11 mouse cellular contexts compared by ENCODE assay signal in the genomic region with DNA sequence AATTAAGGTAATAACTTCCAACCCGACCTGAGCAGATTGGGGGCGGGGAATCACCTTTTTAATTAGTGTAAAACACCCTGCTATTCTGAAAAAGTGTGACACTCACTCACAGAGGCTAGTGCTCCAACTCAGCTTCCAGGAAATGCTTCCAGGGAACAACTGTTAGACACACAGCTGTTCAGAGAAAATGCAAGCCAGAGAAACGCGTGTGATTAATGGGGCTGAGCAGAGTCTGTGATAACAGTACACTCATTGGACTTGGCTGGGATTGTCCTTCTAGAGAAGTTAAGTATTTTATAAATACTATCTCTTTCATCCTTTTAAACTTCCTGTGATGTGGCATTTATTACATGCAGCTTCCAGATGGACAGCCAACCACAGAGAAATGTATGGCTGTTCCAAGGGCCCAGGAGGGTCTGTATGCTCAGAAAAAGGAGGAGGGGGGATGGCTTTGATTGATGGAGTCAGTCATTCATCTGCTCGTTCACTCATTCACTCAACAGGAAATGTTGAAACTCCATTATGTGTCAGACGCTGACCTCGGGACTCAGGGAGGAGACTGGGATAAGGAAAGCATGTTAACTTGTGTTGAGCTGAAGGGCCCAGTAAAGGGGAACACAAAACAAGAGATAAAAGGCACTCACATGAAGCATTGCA.
A peak's percentile ranks its signal among the peaks of the same experiment; 100 is the strongest.
DNase-seq lines count a peak whose midpoint lies in the region; ATAC-seq and TF ChIP-seq lines count a peak whose summit lies in the region.
"Had no signal": no experiment of that assay in that cellular context is flagged by ENCODE, and none has a peak within 500 bp of the region (broad histone marks: within the 10 kb centered on the region; RNA-seq: fewer than 3 reads in every experiment).

No protein-coding gene starts in this region.

- no peaks in the 10 kb centered on the region for H3K36me3 ChIP-seq in embryonic facial prominence, embryonic 14.5 days (ENCODE audit: control insufficient read depth, insufficient read depth, low read length)
- H3K36me3 ChIP-seq in embryonic facial prominence, embryonic 10.5 days (replicated peaks): no peaks in the 10 kb centered on the region
- no peaks in the 10 kb centered on the region for H3K36me3 ChIP-seq in kidney, embryonic 16.5 days (ENCODE audit: insufficient read depth, low read length)
- H3K36me3 ChIP-seq: neural tube, embryonic 12.5 days had no signal

- no peak for TF ChIP-seq POLR2A in lung, adult 2 months (IDR thresholded peaks at IDR 0.05; ENCODE audit: borderline replicate concordance, extremely low read depth, low read depth, low read length)

- no peak overlapping the region for H3K4me3 ChIP-seq in embryonic facial prominence, embryonic 14.5 days (ENCODE audit: low read depth, low read length)
- H3K4me3 ChIP-seq in embryonic facial prominence, embryonic 10.5 days: no peak overlapping the region
- no peak overlapping the region for H3K4me3 ChIP-seq in lung, adult 2 months (replicated peaks; ENCODE audit: extremely low read depth, low read depth, low read length)
- H3K4me3 ChIP-seq in kidney, embryonic 16.5 days (ENCODE audit: low read length): no peak overlapping the region
- H3K4me3 ChIP-seq: neural tube, embryonic 12.5 days had no signal

- ATAC-seq in embryonic facial prominence, embryonic 14.5 days (ENCODE audit: low read depth): 0 out of 2 replicates have a peak, but pooled peaks have one; percentile 60
- ATAC-seq in kidney, embryonic 16.5 days (ENCODE audit: low FRiP score, low TSS enrichment): peak; percentile 52; the same call in 1 of the 2 replicates

- no peak overlapping the region for H3K27ac ChIP-seq in embryonic facial prominence, embryonic 14.5 days (replicated peaks; ENCODE audit: low read depth, low read length)
- H3K27ac ChIP-seq in embryonic facial prominence, embryonic 10.5 days (replicated peaks): no peak overlapping the region
- no peak overlapping the region for H3K27ac ChIP-seq in kidney, embryonic 16.5 days (ENCODE audit: low read length)
- H3K27ac ChIP-seq: macrophage; neural tube, embryonic 12.5 days had no signal

- TF ChIP-seq CTCF in lung, adult 2 months (IDR thresholded peaks at IDR 0.05; ENCODE audit: insufficient read depth, low read length): no peak

- no peaks in the 10 kb centered on the region for H3K9me3 ChIP-seq in embryonic facial prominence, embryonic 14.5 days (ENCODE audit: control insufficient read depth, low read length)
- H3K9me3 ChIP-seq in embryonic facial prominence, embryonic 10.5 days: no peaks in the 10 kb centered on the region
- H3K9me3 ChIP-seq in kidney, embryonic 16.5 days (ENCODE audit: low read length): no peaks in the 10 kb centered on the region
- H3K9me3 ChIP-seq: neural tube, embryonic 12.5 days had no signal

- no peaks in the 10 kb centered on the region for H3K27me3 ChIP-seq in embryonic facial prominence, embryonic 14.5 days (replicated peaks; ENCODE audit: control insufficient read depth, insufficient read depth, low read length)
- H3K27me3 ChIP-seq in embryonic facial prominence, embryonic 10.5 days (replicated peaks; ENCODE audit: low read depth, poor library complexity, severe bottlenecking): no peaks in the 10 kb centered on the region
- H3K27me3 ChIP-seq in kidney, embryonic 16.5 days (ENCODE audit: insufficient read depth, low read length): no peaks in the 10 kb centered on the region
- H3K27me3 ChIP-seq: neural tube, embryonic 12.5 days had no signal

- peaks cover 26% of the 10 kb centered on the region for H3K4me1 ChIP-seq in embryonic facial prominence, embryonic 14.5 days (ENCODE audit: control insufficient read depth, insufficient read depth, low read length)
- peaks cover 29% of the 10 kb centered on the region for H3K4me1 ChIP-seq in embryonic facial prominence, embryonic 10.5 days
- H3K4me1 ChIP-seq in lung, adult 2 months (ENCODE audit: control insufficient read depth, insufficient read depth, low read length): peaks cover 13% of the 10 kb centered on the region
- peaks cover 51% of the 10 kb centered on the region for H3K4me1 ChIP-seq in kidney, embryonic 16.5 days (ENCODE audit: insufficient read depth, low read length)
- H3K4me1 ChIP-seq: neural tube, embryonic 12.5 days had no signal

- 19% methylated on average over 7 of the region's 7 CpGs for WGBS in embryonic facial prominence, embryonic 14.5 days
- WGBS in embryonic facial prominence, embryonic 10.5 days: 52% methylated on average over 7 of the region's 7 CpGs
- 34% methylated on average over 7 of the region's 7 CpGs for WGBS in lung, adult 2 months
- WGBS in kidney, embryonic 16.5 days: 10% methylated on average over 7 of the region's 7 CpGs

- no peak overlapping the region for H3K9ac ChIP-seq in embryonic facial prominence, embryonic 14.5 days (ENCODE audit: low read depth, low read length)
- no peak overlapping the region for H3K9ac ChIP-seq in kidney, embryonic 16.5 days (replicated peaks; ENCODE audit: low read length)
- H3K9ac ChIP-seq: neural tube, embryonic 12.5 days had no signal

- H3K4me2 ChIP-seq in embryonic facial prominence, embryonic 14.5 days (ENCODE audit: low read depth, low read length): no peak overlapping the region
- no peak overlapping the region for H3K4me2 ChIP-seq in kidney, embryonic 16.5 days (replicated peaks; ENCODE audit: low read depth, low read length)
- H3K4me2 ChIP-seq: neural tube, embryonic 12.5 days had no signal

- intact Hi-C loops in left cerebral cortex, postnatal 25 days (cut with DNase I): no loop called here

- DNase-seq in embryonic facial prominence, embryonic 14.5 days (ENCODE audit: low spot score): peak; percentile 71
- no peak for DNase-seq in embryonic facial prominence, embryonic 10.5 days (ENCODE audit: low spot score)
- peak; percentile 20 to 34 for DNase-seq in lung, adult 18-20 months
- DNase-seq in lung, adult 2 months: no peak
- DNase-seq in retina, embryonic 14.5 days (ENCODE audit: low spot score): peak; percentile 35
- no peak for DNase-seq in ovary, postnatal 14 days (ENCODE audit: low spot score)
- DNase-seq in left cerebral cortex, postnatal 25 days (ENCODE audit: low spot score in 2 of 2): no peak
- DNase-seq: B cell, adult 2 months had no signal

Comparison
In these comparisons a context has a peak if more than half of its experiments do, and no peak if none do; other contexts are left out.
1. DNase-seq: peak in embryonic facial prominence, embryonic 14.5 days (single experiment), lung, adult 18-20 months (2 of 2) and retina, embryonic 14.5 days (single experiment); none in embryonic facial prominence, embryonic 10.5 days (single experiment), lung, adult 2 months (single experiment), ovary, postnatal 14 days (single experiment) and left cerebral cortex, postnatal 25 days (0 of 2).